Mouse (Mus musculus): ENCODE data around the gene Wrnip1. TPM values are rescaled to one million over a fixed set of nuclear protein-coding genes. Genes with fewer than 3 reads are reported as not detected.
A peak's percentile ranks its signal among the peaks of the same experiment; 100 is the strongest.
"Not testable (repeated sequence)": the region's sequence is repeated elsewhere in the genome, so short reads cannot be mapped to it uniquely, and the experiment has no call there.

Gene Wrnip1
- total RNA-seq, 1 experiment from 2014 or later: 41.8 TPM

DNA sequence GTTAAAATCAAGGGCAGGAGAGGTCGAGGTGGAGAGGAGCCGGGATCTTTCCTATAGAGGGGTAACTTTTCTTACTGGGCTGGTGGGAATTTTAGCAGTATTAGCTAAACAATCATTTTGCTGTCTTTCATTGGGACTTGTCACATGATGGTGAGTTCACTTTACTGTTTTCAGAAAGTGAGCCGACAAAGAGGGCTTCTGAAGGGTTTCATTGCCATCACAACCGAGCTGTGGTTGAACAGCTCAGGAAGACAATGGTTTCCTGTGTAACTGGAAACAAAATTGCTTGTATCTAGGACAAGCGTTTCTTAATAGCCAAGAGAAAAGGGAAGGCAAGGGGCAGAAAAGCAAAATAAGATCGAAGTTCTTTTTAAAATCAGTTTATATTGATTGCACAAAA, 31.4 kb downstream of the Wrnip1 start:
- ATAC-seq (replicated peaks in 1 of 2; ENCODE audit: insufficient read depth in 1 of 2, low FRiP score in 2 of 2, low TSS enrichment in 1 of 2, low read depth in 1 of 2, poor library complexity in 2 of 2, severe bottlenecking in 2 of 2): peak; percentile 72 to 83

DNA sequence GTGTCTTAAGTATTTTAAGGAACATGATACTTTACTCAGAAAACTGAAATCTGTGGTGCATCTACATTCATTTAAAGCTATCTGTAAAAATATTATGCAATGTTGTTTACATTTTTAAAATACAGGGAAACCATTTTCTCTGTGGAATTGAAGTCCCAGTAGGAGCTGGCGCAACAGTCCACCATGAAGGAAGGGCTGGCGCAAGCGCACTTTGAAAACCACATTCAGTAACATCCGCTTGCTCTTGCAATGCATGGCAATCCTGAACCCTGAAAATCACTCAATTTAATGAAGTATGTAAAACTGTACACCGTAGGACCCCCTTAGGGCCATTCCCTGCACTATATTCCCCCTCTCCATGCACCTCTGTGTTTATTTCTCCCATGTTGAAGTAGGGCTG, 32.7 kb downstream of the Wrnip1 start:
- peak in 1 of 2 experiments; percentile 21; a peak in 1 of 4 replicates for ATAC-seq (replicated peaks in 1 of 2; ENCODE audit: insufficient read depth in 1 of 2, low FRiP score in 2 of 2, low TSS enrichment in 1 of 2, low read depth in 1 of 2, poor library complexity in 2 of 2, severe bottlenecking in 2 of 2)

DNA sequence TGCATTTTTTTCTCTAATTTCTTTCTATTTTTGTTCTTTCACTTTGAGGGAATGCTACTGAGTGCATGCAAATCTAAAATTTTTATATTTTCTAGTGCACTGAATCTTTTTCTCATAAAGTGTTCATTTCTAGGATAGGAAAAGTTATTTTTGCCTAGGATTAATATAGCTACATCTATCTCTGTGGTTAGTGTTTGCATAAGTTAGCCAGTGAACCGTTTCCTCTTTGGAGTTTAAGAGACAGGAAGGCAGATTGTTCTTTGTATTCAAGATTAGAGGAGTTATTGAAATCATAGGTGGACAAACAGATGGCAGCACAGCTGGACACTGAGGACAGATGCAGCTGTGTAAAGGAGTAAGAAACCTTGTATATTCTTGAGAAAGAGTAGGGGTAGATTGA, 37.5 kb downstream of the Wrnip1 start:
- ATAC-seq (replicated peaks in 1 of 2; ENCODE audit: insufficient read depth in 1 of 2, low FRiP score in 2 of 2, low TSS enrichment in 1 of 2, low read depth in 1 of 2, poor library complexity in 2 of 2, severe bottlenecking in 2 of 2): 0 out of 4 replicates have a peak, but pooled peaks of 1 of the 2 experiments have one; percentile 12

DNA sequence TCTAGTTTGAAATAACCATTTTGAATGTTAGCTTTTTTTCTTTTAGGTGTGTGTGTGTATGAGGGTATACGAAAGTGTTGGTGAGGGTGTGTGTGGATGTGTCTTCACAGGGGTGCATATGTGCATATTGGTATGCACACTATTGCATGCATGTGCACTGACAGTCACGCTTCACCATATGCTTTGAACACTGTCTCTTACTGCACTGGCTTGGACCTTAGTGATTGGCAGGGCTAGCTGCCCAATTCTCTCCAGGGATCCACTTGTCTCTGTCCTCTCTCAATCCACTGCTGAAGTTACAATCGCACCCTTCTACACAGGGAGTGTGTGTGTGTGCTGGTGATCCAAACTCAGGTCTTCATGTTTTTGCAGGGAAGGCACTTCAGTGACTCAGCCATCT, 39.5 kb downstream of the Wrnip1 start:
- ATAC-seq (replicated peaks in 1 of 2; ENCODE audit: insufficient read depth in 1 of 2, low FRiP score in 2 of 2, low TSS enrichment in 1 of 2, low read depth in 1 of 2, poor library complexity in 2 of 2, severe bottlenecking in 2 of 2): no peak

DNA sequence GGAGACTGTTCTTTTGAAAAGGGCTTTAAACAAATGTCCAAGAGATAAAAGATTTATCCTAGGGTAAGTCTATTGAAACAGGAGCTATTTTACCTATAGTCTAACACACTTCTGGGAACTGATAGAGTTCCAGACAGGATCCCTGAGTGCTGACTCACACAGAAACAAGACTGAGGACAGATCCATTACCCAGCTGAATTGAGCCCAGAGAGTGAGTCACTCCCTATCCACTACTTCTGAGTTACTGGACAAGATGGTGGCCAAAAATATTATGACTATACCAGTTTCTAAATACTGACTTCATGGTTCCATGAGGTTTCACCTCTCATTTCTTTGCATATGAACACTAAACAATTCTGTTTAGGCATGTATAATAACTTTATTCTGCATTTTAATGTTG, 44.4 kb downstream of the Wrnip1 start:
- ATAC-seq (replicated peaks in 1 of 2; ENCODE audit: insufficient read depth in 1 of 2, low FRiP score in 2 of 2, low TSS enrichment in 1 of 2, low read depth in 1 of 2, poor library complexity in 2 of 2, severe bottlenecking in 2 of 2): no peak

DNA sequence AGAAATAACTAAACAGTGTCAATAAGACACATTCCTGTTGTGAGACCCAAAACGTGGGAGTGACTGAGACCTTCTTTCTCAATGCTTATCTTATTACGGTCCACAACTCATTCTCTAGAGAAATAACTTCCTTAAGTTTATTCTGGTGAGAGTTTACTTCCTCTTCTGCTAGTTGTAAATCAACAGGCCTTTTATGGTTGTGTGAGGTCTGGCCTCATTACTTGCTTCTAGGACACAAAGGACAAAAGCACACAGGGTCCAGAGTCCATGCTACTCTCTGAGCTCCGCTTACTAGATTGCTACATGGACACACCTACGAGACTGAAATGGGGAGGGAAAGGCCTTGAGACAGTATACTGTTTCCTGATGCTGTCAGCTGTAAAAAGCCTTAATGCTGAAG, 47.3 kb downstream of the Wrnip1 start:
- ATAC-seq (replicated peaks in 1 of 2; ENCODE audit: insufficient read depth in 1 of 2, low FRiP score in 2 of 2, low TSS enrichment in 1 of 2, low read depth in 1 of 2, poor library complexity in 2 of 2, severe bottlenecking in 2 of 2): peak; percentile 66 to 67

DNA sequence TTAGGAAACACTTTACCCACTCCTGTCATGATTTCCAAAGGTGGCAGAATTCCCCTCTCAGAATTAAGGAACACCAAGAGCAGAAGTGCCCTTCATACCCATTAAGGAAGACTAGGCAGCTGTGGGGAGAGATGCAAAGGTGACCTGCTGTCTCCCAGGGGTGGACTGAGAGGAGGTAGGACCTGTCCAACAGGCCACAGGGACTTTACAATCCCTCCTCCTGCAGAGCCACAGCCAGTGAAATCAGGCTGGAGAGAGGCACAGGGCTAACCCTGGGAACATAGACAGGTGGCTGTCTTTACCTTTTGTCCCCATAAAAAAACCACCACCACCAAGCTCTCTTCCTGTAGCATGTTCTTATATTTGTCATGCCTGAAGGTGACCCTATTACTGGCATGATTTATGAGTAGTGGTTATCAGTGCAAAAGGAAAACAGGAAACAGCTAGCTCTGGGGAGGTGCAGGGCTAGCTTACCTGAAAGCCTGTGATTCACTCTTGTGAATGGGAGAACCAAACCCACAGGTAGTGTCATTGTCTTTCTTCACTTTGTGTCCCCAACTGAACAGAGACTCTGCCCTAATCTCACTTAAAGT, 47.8 kb downstream of the Wrnip1 start:
- ATAC-seq (replicated peaks in 1 of 2; ENCODE audit: insufficient read depth in 1 of 2, low FRiP score in 2 of 2, low TSS enrichment in 1 of 2, low read depth in 1 of 2, poor library complexity in 2 of 2, severe bottlenecking in 2 of 2): no peak

DNA sequence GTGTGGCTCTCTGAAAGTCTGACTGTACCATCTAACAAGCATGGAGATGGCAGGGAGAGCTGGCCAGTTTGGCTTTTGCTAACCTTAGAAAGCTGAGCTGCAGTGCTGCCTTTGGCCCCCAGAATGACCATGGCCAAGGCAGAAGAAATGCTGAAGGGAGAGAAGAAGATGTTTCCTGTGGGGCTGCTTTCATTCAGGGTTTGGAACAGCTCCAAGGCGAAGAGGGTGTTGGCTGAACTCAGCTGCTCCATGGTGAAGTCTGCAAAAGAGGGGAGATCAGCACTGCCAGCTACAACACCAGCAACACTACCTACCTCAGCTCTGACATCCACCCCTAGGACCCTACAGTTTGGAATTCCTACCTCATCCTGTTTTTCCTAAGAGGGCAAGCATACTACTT, 48.3 kb downstream of the Wrnip1 start:
- ATAC-seq (replicated peaks in 1 of 2; ENCODE audit: insufficient read depth in 1 of 2, low FRiP score in 2 of 2, low TSS enrichment in 1 of 2, low read depth in 1 of 2, poor library complexity in 2 of 2, severe bottlenecking in 2 of 2): no peak

DNA sequence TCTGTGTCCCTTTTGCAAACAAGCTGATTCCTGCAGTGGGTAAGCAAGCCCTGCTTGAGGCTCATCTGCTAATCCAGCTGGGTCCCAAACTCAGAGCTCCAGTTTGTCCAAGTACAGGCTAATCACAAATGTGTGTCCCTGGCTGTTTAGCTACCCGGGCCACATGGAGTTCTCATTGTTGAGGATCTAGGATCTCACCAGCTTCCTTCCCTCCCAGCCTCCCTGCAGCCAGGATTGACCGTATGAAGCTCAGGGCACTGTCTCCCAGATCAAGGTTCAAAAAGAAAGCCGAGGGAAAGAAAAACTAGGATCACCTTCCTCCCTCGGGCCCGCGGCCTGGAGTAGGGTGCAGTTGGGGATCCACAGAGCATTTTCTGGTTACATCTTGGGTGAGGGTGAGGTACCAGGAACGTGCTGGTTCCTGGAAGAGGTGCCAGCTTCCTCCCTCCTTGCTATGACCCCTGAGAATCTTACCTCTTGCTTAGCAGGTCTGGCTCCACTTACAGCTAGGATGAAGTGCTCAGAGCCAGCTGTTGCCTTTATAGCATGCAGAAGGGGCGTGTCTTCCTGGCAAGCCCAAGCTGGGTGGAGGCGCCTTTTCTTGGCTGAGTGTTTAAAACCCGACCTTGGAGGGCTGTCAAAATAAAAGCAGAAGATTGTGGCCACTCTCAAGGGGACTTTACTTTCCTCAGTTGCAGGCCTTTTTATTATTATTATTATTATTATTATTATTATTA, 49.0 kb downstream of the Wrnip1 start, which contains the start of gene Serpinb1a:
Serpinb1a (minus strand) TSS at position 518 of the 737 bp plus-strand sequence.
- peak; percentile 83 to 88 for ATAC-seq (replicated peaks in 1 of 2; ENCODE audit: insufficient read depth in 1 of 2, low FRiP score in 2 of 2, low TSS enrichment in 1 of 2, low read depth in 1 of 2, poor library complexity in 2 of 2, severe bottlenecking in 2 of 2)

DNA sequence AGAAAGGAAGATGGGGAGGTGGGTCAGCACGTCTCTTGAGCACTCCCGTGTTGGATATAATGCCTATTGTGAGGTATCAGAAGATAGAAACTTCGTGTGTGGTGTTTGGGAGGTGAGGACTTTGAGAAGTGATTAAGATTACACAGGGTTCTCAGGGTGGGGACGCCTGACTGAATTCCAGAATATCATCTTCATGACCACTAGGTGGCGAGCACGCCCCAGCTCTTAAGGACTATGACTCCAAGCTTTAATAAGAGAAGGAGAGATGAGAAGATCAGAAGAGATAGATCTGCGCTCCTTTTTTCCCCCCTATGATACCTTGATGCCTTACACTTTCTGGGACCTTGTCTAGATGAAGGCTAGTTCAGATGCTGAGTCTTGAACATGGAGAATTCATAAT, 50.1 kb downstream of the Wrnip1 start:
- peak; percentile 43 to 58; a peak in 1 of 4 replicates for ATAC-seq (replicated peaks in 1 of 2; ENCODE audit: insufficient read depth in 1 of 2, low FRiP score in 2 of 2, low TSS enrichment in 1 of 2, low read depth in 1 of 2, poor library complexity in 2 of 2, severe bottlenecking in 2 of 2)

DNA sequence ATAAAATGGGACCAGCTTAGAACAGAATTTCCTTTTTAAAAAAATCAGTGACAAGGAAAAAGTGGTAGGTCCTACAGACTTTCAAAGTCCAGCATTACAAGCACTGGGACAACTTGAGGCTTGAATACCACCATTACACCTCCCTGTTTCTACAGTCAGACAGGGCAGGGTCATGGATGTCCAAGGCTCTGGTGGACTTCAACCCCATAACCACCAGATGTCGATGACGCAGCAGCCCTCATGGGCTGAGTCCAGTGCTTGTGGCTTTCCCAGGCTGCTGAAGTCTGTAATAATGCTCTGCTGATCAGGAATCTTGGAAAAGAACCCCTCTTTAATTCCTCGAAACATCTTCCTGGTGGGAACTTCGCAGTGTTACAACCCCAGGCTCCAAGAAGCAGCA, 50.7 kb downstream of the Wrnip1 start:
- ATAC-seq (replicated peaks in 1 of 2; ENCODE audit: insufficient read depth in 1 of 2, low FRiP score in 2 of 2, low TSS enrichment in 1 of 2, low read depth in 1 of 2, poor library complexity in 2 of 2, severe bottlenecking in 2 of 2): no peak

DNA sequence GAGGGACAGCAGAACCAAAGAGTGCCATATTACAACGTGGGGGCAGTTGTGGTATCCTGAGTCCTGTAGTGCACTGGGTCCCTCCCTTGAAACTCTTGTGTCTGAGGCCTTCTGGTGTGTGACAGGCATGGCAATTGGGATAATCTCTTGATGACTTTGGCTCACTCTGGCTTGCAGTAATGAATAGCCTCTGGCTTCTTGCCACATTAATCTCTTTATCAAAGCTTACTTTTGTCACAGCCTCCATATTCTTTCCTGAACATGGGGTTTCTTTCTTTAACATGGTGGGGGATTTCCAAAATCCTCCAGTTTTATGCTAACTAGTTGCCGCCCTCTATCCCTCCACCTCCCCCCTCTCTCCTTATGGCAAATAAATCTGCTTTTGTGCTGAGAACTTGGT, 51.2 kb downstream of the Wrnip1 start:
- no peak for ATAC-seq (replicated peaks in 1 of 2; ENCODE audit: insufficient read depth in 1 of 2, low FRiP score in 2 of 2, low TSS enrichment in 1 of 2, low read depth in 1 of 2, poor library complexity in 2 of 2, severe bottlenecking in 2 of 2)

DNA sequence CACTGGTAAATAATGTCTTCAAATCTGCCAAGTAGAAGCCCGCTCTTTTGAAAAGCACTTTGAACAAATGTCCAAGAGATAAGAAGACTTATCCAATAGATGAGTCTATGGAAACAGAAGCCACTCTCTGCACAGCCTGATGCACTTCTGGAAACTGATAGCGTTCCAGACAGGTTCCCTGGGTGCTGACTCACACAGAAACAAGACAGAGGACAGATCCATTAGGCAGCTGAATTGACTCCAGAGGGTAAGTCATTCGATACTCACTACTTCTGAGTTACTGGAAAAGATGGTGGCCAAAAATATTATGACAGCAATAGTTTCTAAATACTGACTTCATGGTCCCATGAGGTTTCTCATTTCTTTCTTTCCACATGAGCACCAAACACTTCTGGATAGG, 59.0 kb downstream of the Wrnip1 start:
- ATAC-seq (replicated peaks in 1 of 2; ENCODE audit: insufficient read depth in 1 of 2, low FRiP score in 2 of 2, low TSS enrichment in 1 of 2, low read depth in 1 of 2, poor library complexity in 2 of 2, severe bottlenecking in 2 of 2): no peak

DNA sequence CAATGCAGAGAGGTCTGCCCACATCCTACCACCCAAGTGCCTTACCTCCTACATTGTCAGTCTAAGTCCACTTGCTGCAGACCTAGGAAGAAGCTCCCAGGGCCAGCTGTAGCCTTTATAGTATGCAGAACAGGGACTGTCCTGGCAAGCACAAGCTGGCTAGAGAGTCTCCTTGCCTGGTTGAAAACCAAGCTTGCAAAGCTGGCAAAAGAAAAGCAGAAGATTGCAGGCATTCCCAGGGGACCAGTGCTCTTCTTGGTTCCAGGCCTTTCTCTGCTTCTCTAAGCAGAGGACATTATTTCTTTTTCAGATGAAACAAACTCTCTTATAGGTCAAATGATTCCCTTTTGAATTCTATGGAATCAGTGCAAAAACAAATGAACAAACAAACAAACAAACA, 61.6 kb downstream of the Wrnip1 start:
- ATAC-seq (replicated peaks in 1 of 2; ENCODE audit: insufficient read depth in 1 of 2, low FRiP score in 2 of 2, low TSS enrichment in 1 of 2, low read depth in 1 of 2, poor library complexity in 2 of 2, severe bottlenecking in 2 of 2): no peak

DNA sequence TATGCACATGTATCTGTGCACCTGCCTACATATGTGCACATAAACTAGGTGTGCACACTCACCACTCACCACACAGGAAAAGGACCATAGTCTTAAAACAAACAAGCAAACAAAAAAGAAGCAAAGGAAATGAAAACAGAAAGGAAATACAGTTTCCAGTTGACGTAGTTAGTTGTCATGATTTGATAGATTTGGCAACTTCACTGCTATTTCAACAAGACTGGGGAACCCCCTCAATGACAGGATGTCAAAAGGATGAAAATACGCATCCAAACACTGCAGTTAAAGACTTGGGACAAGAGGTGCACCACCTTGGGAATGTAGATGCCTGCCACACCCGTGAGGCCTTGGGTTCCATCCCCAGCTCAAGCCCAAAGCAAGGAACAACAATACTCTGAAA, 62.7 kb downstream of the Wrnip1 start:
- not testable (repeated sequence) for ATAC-seq (replicated peaks in 1 of 2; ENCODE audit: insufficient read depth in 1 of 2, low FRiP score in 2 of 2, low TSS enrichment in 1 of 2, low read depth in 1 of 2, poor library complexity in 2 of 2, severe bottlenecking in 2 of 2)

DNA sequence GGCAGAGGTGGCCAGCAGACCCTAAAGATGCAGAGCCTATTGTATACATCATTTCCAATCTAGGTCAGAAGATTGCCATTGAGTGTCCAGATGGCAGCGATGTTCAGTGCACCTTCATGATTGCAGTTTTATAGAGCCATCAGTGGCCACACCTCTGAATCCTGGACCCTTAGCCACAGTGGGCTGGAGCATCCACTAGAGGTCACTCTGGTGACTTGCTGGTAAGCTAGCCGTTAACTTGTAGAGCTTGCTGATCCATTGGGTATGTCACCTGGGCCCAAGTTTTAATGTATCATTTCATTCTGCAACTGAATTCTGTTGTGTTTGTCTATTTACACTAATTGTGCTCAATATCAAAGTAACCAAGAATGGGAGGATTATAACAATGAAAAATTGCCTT, 63.8 kb downstream of the Wrnip1 start:
- no peak for ATAC-seq (replicated peaks in 1 of 2; ENCODE audit: insufficient read depth in 1 of 2, low FRiP score in 2 of 2, low TSS enrichment in 1 of 2, low read depth in 1 of 2, poor library complexity in 2 of 2, severe bottlenecking in 2 of 2)

DNA sequence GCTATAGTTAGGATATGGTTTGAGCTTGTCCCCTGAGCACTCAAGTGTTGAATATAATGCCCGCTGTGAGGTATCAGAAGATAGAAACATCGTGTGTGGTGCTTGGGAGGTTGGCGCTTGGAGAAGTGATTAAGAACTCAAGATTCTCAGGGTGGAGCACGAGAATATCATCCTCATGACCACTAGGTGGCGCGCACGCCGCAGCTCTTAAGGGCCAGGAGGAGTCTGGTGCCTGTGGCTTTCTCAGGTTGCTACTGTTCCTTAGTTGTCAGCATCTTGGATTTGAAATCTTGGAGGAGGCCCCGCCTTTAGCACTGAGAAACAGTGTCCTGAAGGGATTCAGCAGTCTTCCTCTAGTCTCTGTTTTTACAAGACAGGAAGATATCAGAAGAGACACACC, 64.6 kb downstream of the Wrnip1 start:
- ATAC-seq (replicated peaks in 1 of 2; ENCODE audit: insufficient read depth in 1 of 2, low FRiP score in 2 of 2, low TSS enrichment in 1 of 2, low read depth in 1 of 2, poor library complexity in 2 of 2, severe bottlenecking in 2 of 2): peak; percentile 84 to 88

DNA sequence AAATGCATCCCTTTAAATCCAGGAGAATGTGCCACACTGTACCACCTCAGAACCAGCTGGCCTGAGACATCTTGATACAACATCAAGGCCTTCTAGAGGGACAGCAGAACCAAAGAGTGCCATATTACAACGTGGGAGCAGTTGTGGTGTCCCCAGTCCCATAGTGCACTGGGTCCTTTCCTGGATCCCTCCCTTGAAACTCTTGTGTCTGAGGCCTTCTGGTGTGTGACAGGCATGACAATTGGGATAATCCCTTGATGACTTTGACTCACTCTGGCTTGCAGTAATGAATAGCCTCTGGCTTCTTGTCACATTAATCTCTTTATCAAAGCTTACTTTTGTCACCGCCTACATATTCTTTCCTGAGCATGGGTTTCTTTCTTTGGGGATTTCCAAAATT, 65.2 kb downstream of the Wrnip1 start:
- ATAC-seq (replicated peaks in 1 of 2; ENCODE audit: insufficient read depth in 1 of 2, low FRiP score in 2 of 2, low TSS enrichment in 1 of 2, low read depth in 1 of 2, poor library complexity in 2 of 2, severe bottlenecking in 2 of 2): no peak

DNA sequence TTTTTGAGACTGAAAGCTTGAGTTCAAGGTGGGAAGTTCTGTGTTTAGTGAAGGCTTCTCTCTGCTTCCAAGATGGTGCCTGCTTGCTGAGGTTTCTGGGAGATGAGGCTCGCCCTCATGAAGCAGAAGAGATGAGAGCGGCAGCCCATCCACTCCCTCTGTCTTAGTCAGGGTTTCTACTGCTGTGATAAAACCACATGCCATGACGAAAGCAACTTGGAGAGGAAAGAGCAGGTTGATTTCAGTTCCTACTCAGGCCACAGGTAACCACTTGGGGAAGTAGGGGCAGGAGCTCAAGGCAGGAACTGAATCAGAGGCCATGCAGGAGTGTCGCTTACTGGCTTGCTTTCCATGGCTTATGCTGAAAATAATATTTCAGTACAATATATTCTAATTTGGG, 66.4 kb downstream of the Wrnip1 start:
- ATAC-seq (replicated peaks in 1 of 2; ENCODE audit: insufficient read depth in 1 of 2, low FRiP score in 2 of 2, low TSS enrichment in 1 of 2, low read depth in 1 of 2, poor library complexity in 2 of 2, severe bottlenecking in 2 of 2): peak; percentile 26 to 29; a peak in 2 of 4 replicates
